Mouse (Mus musculus) lung, embryonic 14.5 days (tissue): Measurements from ENCODE around the gene Mef2b. TPM values are rescaled to one million over a fixed set of nuclear protein-coding genes. Genes with fewer than 3 reads are reported as not detected.
"Not testable (repeated sequence)": the region's sequence is repeated elsewhere in the genome, so short reads cannot be mapped to it uniquely, and the experiment has no call there.

Experiments
- ATAC-seq: fragments of 200-750 bp; cut with Nextera tagmentation; 2 replicates; pipeline ENCODE4 v1.8.0; 2017; ENCODE audit warnings: mild to moderate bottlenecking, moderate TSS enrichment, moderate library complexity; ENCODE audit not compliant: insufficient read depth
- DNase-seq: peaks from one replicate; pipeline ENCODE4 v3.0.0-alpha.2; 2015
- H3K27ac ChIP-seq: fragments of 300-500 bp; sonication (generic); 2 replicates; pipeline ENCODE4 v1.5.1; 2014; ENCODE audit warnings: low read depth, mild to moderate bottlenecking, moderate library complexity
- H3K27me3 ChIP-seq: fragments of 300-500 bp; sonication (generic); 2 replicates; pipeline ENCODE4 v1.6.1; 2014; ENCODE audit warnings: low read length, control low read depth; ENCODE audit not compliant: insufficient read depth
- H3K36me3 ChIP-seq: fragments of 300-500 bp; sonication (generic); 2 replicates; pipeline ENCODE4 v1.6.1; 2014; ENCODE audit warnings: control low read depth; ENCODE audit not compliant: insufficient read depth
- H3K4me1 ChIP-seq: fragments of 300-500 bp; sonication (generic); 2 replicates; pipeline ENCODE4 v1.6.1; 2014; ENCODE audit warnings: antibody characterized with exemption, control low read depth; ENCODE audit not compliant: insufficient read depth
- H3K4me2 ChIP-seq: fragments of 300-500 bp; sonication (generic); 2 replicates; pipeline ENCODE4 v1.6.1; 2014; ENCODE audit warnings: mild to moderate bottlenecking
- H3K4me3 ChIP-seq: fragments of 300-500 bp; sonication (generic); 2 replicates; pipeline ENCODE4 v1.5.1; 2014; ENCODE audit warnings: low read depth, low read length
- H3K9ac ChIP-seq: fragments of 300-500 bp; sonication (generic); 2 replicates; pipeline ENCODE4 v1.6.1; 2014
- H3K9me3 ChIP-seq: fragments of 300-500 bp; sonication (generic); 2 replicates; pipeline ENCODE4 v1.6.1; 2016; ENCODE audit warnings: low read depth, low read length, control low read depth
- CTCF ChIP-seq: IDR thresholded peaks from 2 replicates; pipeline ENCODE4 v1.5.1; 2016; ENCODE audit warnings: antibody characterized with exemption, low read depth
- WGBS: fragments of 180-500 bp; shearing (Covaris S2); extraction: QIAGEN DNeasy Blood & Tissue Kit; methylation state at CpG from one replicate; pipeline ENCODE4 v1.1.7; 2014; 5-methylcytosine and 5-hydroxymethylcytosine counted together
- microRNA-seq: library from miRNA; unstranded; fragments of <30 nt; microRNA quantifications from one replicate; pipeline ENCODE4, GENCODE M21; 2016; ENCODE audit warnings: borderline number of aligned reads
- polyA plus RNA-seq: library from polyadenylated mRNA; unstranded; fragments of >200 nt; fragmentation: Nextera tagmentation; extraction: Ambion mirVana; gene quantifications from 2 replicates; pipeline ENCODE4 v1.2.1, GENCODE M21; 2014

Gene Mef2b
- polyA plus RNA-seq, 1 experiment from 2014 or later: 0.28 TPM

GRCm38 (mm10) chr8:70211275-70211674 is 71.8 kb downstream of the Mef2b start:
- Histone ChIP-seq H3K36me3 (no peaks in the 10 kb centered on the region), H3K4me3 (peak overlapping the region; percentile 58), H3K9ac (peak overlapping the region; percentile 53), H3K27ac (no peak overlapping the region), H3K27me3 (no peaks in the 10 kb centered on the region), H3K4me1 (no peaks in the 10 kb centered on the region), H3K9me3 (no peaks in the 10 kb centered on the region), H3K4me2 (peak overlapping the region; percentile 91)
- DNase-seq (no peak), ATAC-seq (no peak)
- no peak for TF ChIP-seq CTCF
- 86% methylated on average over 1 of the region's 1 CpGs for WGBS

- H3K4me2 ChIP-seq: peak overlapping the region; percentile 91
- H3K36me3 ChIP-seq: no peaks in the 10 kb centered on the region
- no peaks in the 10 kb centered on the region for H3K27me3 ChIP-seq
- H3K4me3 ChIP-seq: peak overlapping the region; percentile 58
- H3K4me1 ChIP-seq: no peaks in the 10 kb centered on the region
- H3K9ac ChIP-seq: peak overlapping the region; percentile 53
- ATAC-seq (no peak), DNase-seq (no peak)
- TF ChIP-seq CTCF: no peak
- WGBS: 2% methylated on average over 31 of the region's 31 CpGs
- no peaks in the 10 kb centered on the region for H3K9me3 ChIP-seq
- 0 out of 2 replicates have a peak overlapping the region, but pooled peaks have one; percentile 31 for H3K27ac ChIP-seq
These were observed 72.2 kb downstream of the Mef2b start for GRCm38 (mm10) chr8:70211726-70212111.

GRCm38 (mm10) chr8:70212112-70213055 is 72.9 kb downstream of the Mef2b start, which contains the start of gene Slc25a42:
Gene Slc25a42 (minus strand): TSS chr8:70212305.
- H3K4me1 ChIP-seq: no peaks in the 10 kb centered on the region
- ATAC-seq (peak; percentile 99), DNase-seq (peak; percentile 99)
- no peaks in the 10 kb centered on the region for H3K36me3 ChIP-seq
- TF ChIP-seq CTCF: no peak
- under 1% methylated on average over 66 of the region's 66 CpGs for WGBS
- peak within 1 kb of the TSS; percentile 58 for H3K4me3 ChIP-seq
- H3K27ac ChIP-seq: 0 out of 2 replicates have a peak within 1 kb of the TSS, but pooled peaks have one; percentile 31
- H3K27me3 ChIP-seq: no peaks in the 10 kb centered on the region
- peak within 1 kb of the TSS; percentile 91 for H3K4me2 ChIP-seq
- H3K9ac ChIP-seq: peak within 1 kb of the TSS; percentile 53
- no peaks in the 10 kb centered on the region for H3K9me3 ChIP-seq

GRCm38 (mm10) chr8:70214411-70214810 is 74.9 kb downstream of the Mef2b start:
- ATAC-seq (no peak), DNase-seq (no peak)
- H3K27ac ChIP-seq: no peak overlapping the region
- H3K27me3 ChIP-seq: no peaks in the 10 kb centered on the region
- H3K9me3 ChIP-seq: no peaks in the 10 kb centered on the region
- no peak for TF ChIP-seq CTCF
- H3K4me1 ChIP-seq: no peaks in the 10 kb centered on the region
- no peak overlapping the region for H3K4me2 ChIP-seq
- no peaks in the 10 kb centered on the region for H3K36me3 ChIP-seq
- H3K9ac ChIP-seq: no peak overlapping the region
- WGBS: 63% methylated on average over 3 of the region's 3 CpGs
- no peak overlapping the region for H3K4me3 ChIP-seq

- DNase-seq: no peak
- TF ChIP-seq CTCF: no peak
- Histone ChIP-seq H3K9me3 (no peaks in the 10 kb centered on the region), H3K4me1 (no peaks in the 10 kb centered on the region), H3K27ac (no peak overlapping the region), H3K9ac (no peak overlapping the region), H3K4me2 (no peak overlapping the region), H3K4me3 (no peak overlapping the region), H3K27me3 (no peaks in the 10 kb centered on the region), H3K36me3 (no peaks in the 10 kb centered on the region)
- WGBS: 52% methylated on average over 5 of the region's 5 CpGs
- no peak for ATAC-seq
These were observed 75.6 kb downstream of the Mef2b start for GRCm38 (mm10) chr8:70215092-70215491.

- H3K36me3 ChIP-seq, H3K9me3 ChIP-seq, H3K4me3 ChIP-seq, DNase-seq, H3K27me3 ChIP-seq, H3K4me2 ChIP-seq, H3K9ac ChIP-seq, ATAC-seq, H3K4me1 ChIP-seq, H3K27ac ChIP-seq: not testable (repeated sequence)
- 58% methylated on average over 3 of the region's 3 CpGs for WGBS
These were observed 76.7 kb downstream of the Mef2b start for GRCm38 (mm10) chr8:70216161-70216560.

GRCm38 (mm10) chr8:70216566-70216965 is 77.1 kb downstream of the Mef2b start:
- TF ChIP-seq CTCF: no peak
- H3K4me2 ChIP-seq: no peak overlapping the region
- no peak overlapping the region for H3K9ac ChIP-seq
- H3K9me3 ChIP-seq: no peaks in the 10 kb centered on the region
- DNase-seq (peak; percentile 44), ATAC-seq (no peak)
- H3K36me3 ChIP-seq: 0 out of 2 replicates have a peak, but pooled peaks cover 4% of the 10 kb centered on the region
- no peaks in the 10 kb centered on the region for H3K27me3 ChIP-seq
- H3K4me1 ChIP-seq: no peaks in the 10 kb centered on the region
- H3K4me3 ChIP-seq: no peak overlapping the region
- 60% methylated on average over 1 of the region's 1 CpGs for WGBS
- no peak overlapping the region for H3K27ac ChIP-seq

Small RNA genes within 50 kb of the gene (microRNA-seq; reads per million reads assigned to microRNA genes)
- gene Mir7066: not detected

Other genes starting within 250 kb of the Mef2b start
- 3.8 and 4.3 TPM in 2 replicates for gene Tssk6, start 237.5 kb upstream of the Mef2b start, polyA plus RNA-seq
- 163 and 171 TPM in 2 replicates for gene Ndufa13, start 237.2 kb upstream of the Mef2b start, polyA plus RNA-seq
- 3.6 and 4.3 TPM in 2 replicates for gene Yjefn3, start 237.0 kb upstream of the Mef2b start, polyA plus RNA-seq
- gene Gatad2a, start 143.3 kb upstream of the Mef2b start, polyA plus RNA-seq: 81.5 and 92.4 TPM in 2 replicates
- 49.6 and 50.7 TPM in 2 replicates for gene Mau2, start 97.0 kb upstream of the Mef2b start, polyA plus RNA-seq
- gene Sugp1, start 96.9 kb upstream of the Mef2b start, polyA plus RNA-seq: 33.6 and 39.3 TPM in 2 replicates
- gene Tm6sf2, start 66.8 kb upstream of the Mef2b start, polyA plus RNA-seq: 0.39 and 1.1 TPM in 2 replicates
- gene Hapln4, start 56.3 kb upstream of the Mef2b start, polyA plus RNA-seq: 0.05 TPM in 1 of 2 replicates, not detected in the other
- gene Ncan, start 18.8 kb upstream of the Mef2b start, polyA plus RNA-seq: 0.05 and 0.07 TPM in 2 replicates
- gene Nr2c2ap, start 8.4 kb upstream of the Mef2b start, polyA plus RNA-seq: 23.1 and 25.2 TPM in 2 replicates
- 17.3 TPM in 2 replicates for gene Rfxank, start 557 bp upstream of the Mef2b start, polyA plus RNA-seq
- 42.5 and 45.7 TPM in 2 replicates for gene Borcs8, start 212 bp upstream of the Mef2b start, polyA plus RNA-seq
- 49.1 and 50.5 TPM in 2 replicates for gene Tmem161a, start 32.6 kb downstream of the Mef2b start, polyA plus RNA-seq
- gene Slc25a42, start 72.6 kb downstream of the Mef2b start, polyA plus RNA-seq: 2.9 and 3.2 TPM in 2 replicates
- gene Sugp2, start 94.5 kb downstream of the Mef2b start, polyA plus RNA-seq: 33.4 and 33.5 TPM in 2 replicates
- 27.8 and 28.6 TPM in 2 replicates for gene Armc6, start 94.8 kb downstream of the Mef2b start, polyA plus RNA-seq
- 66.4 and 77.9 TPM in 2 replicates for gene Homer3, start 143.1 kb downstream of the Mef2b start, polyA plus RNA-seq
- 46.1 and 47.9 TPM in 2 replicates for gene Ddx49, start 162.8 kb downstream of the Mef2b start, polyA plus RNA-seq
- gene Cope, start 162.8 kb downstream of the Mef2b start, polyA plus RNA-seq: 286 and 303 TPM in 2 replicates
- gene Cers1, start 176.1 kb downstream of the Mef2b start, polyA plus RNA-seq: 2.7 and 3.6 TPM in 2 replicates
- 2.4 and 4.2 TPM in 2 replicates for gene Gdf1, start 190.1 kb downstream of the Mef2b start, polyA plus RNA-seq
- gene Upf1, start 213.6 kb downstream of the Mef2b start, polyA plus RNA-seq: 23.3 and 27.2 TPM in 2 replicates
- 0.43 and 0.53 TPM in 2 replicates for gene Comp, start 233.8 kb downstream of the Mef2b start, polyA plus RNA-seq